Mouse (Mus musculus) kidney, postnatal 4 days (tissue): ENCODE measurements around the gene Gm29797.

ENCODE experiments used
- DNase-seq, 2 experiments: peaks; one replicate each; pipeline ENCODE4 v3.0.0; 2021; ENCODE audit warnings: mixed read lengths in 2 of 2

The Gm29797 gene

GRCm38 (mm10) chr2:181698241-181698640, 41.4 kb downstream of the Gm29797 start, which contains the start of gene Lkaaear1:
TSS of gene Lkaaear1 (minus strand) at chr2:181698442.
- no peak for DNase-seq

DNA sequence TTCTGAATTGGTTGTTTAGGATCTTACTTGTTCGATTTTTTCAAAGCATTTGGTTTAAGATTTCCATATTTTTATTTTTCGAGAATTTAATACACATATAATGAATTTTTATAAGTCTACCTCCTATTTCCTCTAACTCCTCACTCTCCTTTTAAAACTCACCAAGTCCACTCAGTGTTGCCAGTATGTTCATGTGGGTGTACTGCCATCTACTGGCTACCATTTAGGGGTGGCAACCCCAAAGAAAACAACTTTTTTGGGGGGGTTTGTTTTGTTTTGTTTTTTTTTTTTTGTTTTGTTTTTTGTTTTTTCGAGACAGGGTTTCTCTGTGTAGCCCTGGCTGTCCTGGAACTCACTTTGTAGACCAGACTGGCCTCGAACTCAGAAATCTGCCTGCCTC, 49.8 kb downstream of the Gm29797 start:
- DNase-seq = no peak
